Mouse (Mus musculus) kidney, postnatal 0 days (tissue): ENCODE data around the gene Gucd1. TPM values are rescaled to one million over a fixed set of nuclear protein-coding genes. Genes with fewer than 3 reads are reported as not detected.

ENCODE experiments used
- ATAC-seq: fragments of 200-750 bp; cut with Nextera tagmentation; replicated peaks from 2 replicates; pipeline ENCODE4 v1.8.0; 2017; ENCODE audit warnings: low read depth, moderate number of reproducible peaks, moderate TSS enrichment, moderate library complexity; ENCODE audit not compliant: low FRiP score
- DNase-seq: peaks from one replicate; pipeline ENCODE4 v3.0.0-alpha.2; 2016; ENCODE audit warnings: low spot score
- H3K27ac ChIP-seq: fragments of 300-500 bp; sonication (generic); 2 replicates; pipeline ENCODE4 v1.5.1; 2014; ENCODE audit warnings: mild to moderate bottlenecking
- H3K27me3 ChIP-seq: fragments of 300-500 bp; sonication (generic); 2 replicates; pipeline ENCODE4 v1.6.1; 2014; ENCODE audit warnings: low read length, mixed read lengths; ENCODE audit not compliant: insufficient read depth
- H3K36me3 ChIP-seq: fragments of 300-500 bp; sonication (generic); 2 replicates; pipeline ENCODE4 v1.6.1; 2014; ENCODE audit warnings: low read length, mixed read lengths; ENCODE audit not compliant: insufficient read depth
- H3K4me1 ChIP-seq: fragments of 300-500 bp; sonication (generic); replicated peaks from 2 replicates; pipeline ENCODE4 v1.6.1; 2014; ENCODE audit warnings: antibody characterized with exemption, low read length, mixed read lengths; ENCODE audit not compliant: insufficient read depth
- H3K4me2 ChIP-seq: fragments of 300-500 bp; sonication (generic); 2 replicates; pipeline ENCODE4 v1.6.1; 2014; ENCODE audit warnings: mild to moderate bottlenecking, low read length, moderate library complexity, mixed read lengths
- H3K4me3 ChIP-seq: fragments of 300-500 bp; sonication (generic); replicated peaks from 2 replicates; pipeline ENCODE4 v1.5.1; 2014; ENCODE audit warnings: low read depth, low read length
- H3K9ac ChIP-seq: fragments of 300-500 bp; sonication (generic); 2 replicates; pipeline ENCODE4 v1.6.1; 2014; ENCODE audit warnings: low read depth, low read length
- H3K9me3 ChIP-seq: fragments of 300-500 bp; sonication (generic); replicated peaks from 2 replicates; pipeline ENCODE4 v1.6.1; 2016; ENCODE audit warnings: low read length, inconsistent platforms, mixed read lengths
- CTCF ChIP-seq: IDR thresholded peaks from 2 replicates; pipeline ENCODE4 v1.5.1; 2016; ENCODE audit warnings: antibody characterized with exemption, low read depth, mild to moderate bottlenecking, moderate library complexity
- WGBS: fragments of 180-500 bp; shearing (Covaris S2); extraction: QIAGEN DNeasy Blood & Tissue Kit; methylation state at CpG from one replicate; pipeline ENCODE4 v1.1.7; 2014; 5-methylcytosine and 5-hydroxymethylcytosine counted together
- polyA plus RNA-seq: library from polyadenylated mRNA; unstranded; fragments of >200 nt; fragmentation: Nextera tagmentation; extraction: Ambion mirVana; gene quantifications from 2 replicates; pipeline ENCODE4 v1.2.1, GENCODE M21; 2015

The Gucd1 gene
- polyA plus RNA-seq, 1 experiment from 2014 or later, result 51.9 TPM

DNA sequence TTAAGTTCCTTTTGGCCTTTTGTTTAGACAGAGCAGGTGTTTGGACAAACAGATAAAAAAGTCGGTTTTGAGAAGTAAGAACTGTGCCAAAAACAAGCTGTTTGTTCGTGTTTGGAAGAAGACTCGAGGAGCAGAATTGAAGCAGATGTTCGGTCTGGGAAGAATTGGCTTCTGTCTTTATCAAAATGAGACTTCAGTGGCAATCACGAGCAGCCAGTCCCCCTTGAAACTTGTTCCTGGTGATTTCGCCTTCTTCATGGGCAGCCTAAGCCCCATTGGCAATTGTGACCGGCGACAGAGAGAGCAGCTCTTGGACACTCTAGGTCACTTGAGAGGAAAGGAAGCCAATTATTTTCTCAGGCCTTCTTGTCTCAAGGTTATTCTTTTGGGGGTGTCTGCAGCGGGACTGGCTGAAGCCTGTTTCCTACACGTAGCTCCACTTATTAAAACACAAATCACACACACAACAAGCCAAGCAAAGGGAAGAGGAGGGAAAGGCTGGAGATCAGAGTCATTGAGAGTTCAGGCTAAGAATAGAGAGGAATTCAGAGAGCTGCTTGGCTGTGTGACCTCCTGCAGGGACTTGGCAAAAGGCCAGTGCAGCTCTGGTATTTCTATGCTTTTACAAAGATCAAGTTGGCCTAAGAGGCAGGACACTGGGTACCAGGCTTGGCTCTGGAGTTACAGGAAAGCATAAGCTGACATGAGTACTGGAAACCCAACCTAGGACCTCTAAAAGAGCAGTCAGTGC lies 66.6 kb downstream of the Gucd1 start:
- 45% methylated on average over 10 of the region's 10 CpGs for WGBS
- no peaks in the 10 kb centered on the region for H3K27me3 ChIP-seq
- H3K4me1 ChIP-seq, result no peaks in the 10 kb centered on the region; the same call in 1 of the 2 replicates
- H3K4me2 ChIP-seq, result no peak overlapping the region
- ATAC-seq (peak; percentile 67), DNase-seq (peak; percentile 91)
- no peak for TF ChIP-seq CTCF
- no peak overlapping the region for H3K4me3 ChIP-seq
- no peak overlapping the region for H3K9ac ChIP-seq
- H3K36me3 ChIP-seq, result no peaks in the 10 kb centered on the region
- no peaks in the 10 kb centered on the region for H3K9me3 ChIP-seq
- peak overlapping the region; percentile 62; the same call in 1 of the 2 replicates for H3K27ac ChIP-seq

DNA sequence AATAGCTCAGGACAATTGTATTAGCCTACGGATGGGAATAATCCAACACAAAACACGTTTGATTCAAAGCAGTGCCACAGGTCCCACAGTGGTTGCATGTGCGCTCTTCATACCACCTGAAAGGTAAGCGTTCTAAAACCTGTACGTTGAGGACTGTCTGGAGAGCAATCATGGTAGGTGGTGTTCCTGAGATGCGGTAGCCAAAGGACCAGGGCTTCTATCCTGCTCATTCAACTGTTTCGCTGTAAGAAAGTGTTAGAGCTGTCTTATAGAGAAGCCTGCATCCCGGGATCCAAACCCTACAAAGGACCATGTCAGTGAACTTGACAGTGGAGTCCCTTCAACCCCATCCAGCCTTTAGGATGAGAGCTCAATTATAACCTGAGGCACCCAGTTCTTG lies 67.4 kb downstream of the Gucd1 start:
- no peak overlapping the region for H3K27ac ChIP-seq
- WGBS, result 87% methylated on average over 8 of the region's 8 CpGs
- H3K4me3 ChIP-seq, result no peak overlapping the region
- H3K4me1 ChIP-seq, result no peaks in the 10 kb centered on the region; the same call in none of the 2 replicates
- no peak overlapping the region for H3K9ac ChIP-seq
- no peaks in the 10 kb centered on the region for H3K9me3 ChIP-seq
- H3K36me3 ChIP-seq, result no peaks in the 10 kb centered on the region
- no peak overlapping the region for H3K4me2 ChIP-seq
- TF ChIP-seq CTCF, result no peak
- ATAC-seq, result no peak
- DNase-seq, result no peak
- no peaks in the 10 kb centered on the region for H3K27me3 ChIP-seq

DNA sequence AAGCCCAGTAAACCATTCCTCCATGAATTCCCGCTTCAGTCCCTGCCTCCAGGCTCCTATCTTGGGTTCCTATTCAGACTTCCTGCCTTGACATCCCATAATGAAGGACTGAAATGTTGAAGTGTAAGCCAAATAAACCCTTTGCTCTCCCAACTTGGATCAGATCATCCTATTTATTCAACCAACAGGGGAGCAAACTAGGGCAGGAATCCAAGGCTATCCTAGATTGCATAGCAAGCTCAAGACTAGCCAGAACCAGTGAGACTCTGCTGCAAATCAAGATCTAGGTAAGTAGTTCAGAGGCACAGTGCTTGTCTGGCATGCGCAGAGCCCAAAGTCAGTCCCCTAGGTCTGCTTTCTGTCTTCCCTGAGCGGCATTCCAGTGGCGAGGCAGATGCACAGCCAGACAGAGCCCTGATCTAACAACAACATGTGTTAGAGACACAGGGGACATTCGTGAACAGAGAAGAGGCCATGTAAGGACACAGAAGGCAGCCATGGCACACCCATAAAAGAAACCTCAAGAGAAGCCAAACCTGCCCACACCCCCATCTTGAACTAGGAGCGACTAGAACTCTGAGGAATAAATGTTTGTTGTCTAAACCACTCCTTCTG lies 68.9 kb downstream of the Gucd1 start:
- Histone ChIP-seq H3K4me3 (no peak overlapping the region), H3K36me3 (no peaks in the 10 kb centered on the region), H3K9me3 (no peaks in the 10 kb centered on the region), H3K4me1 (peaks cover 8% of the 10 kb centered on the region), H3K27me3 (no peaks in the 10 kb centered on the region), H3K27ac (no peak overlapping the region), H3K9ac (no peak overlapping the region), H3K4me2 (no peak overlapping the region)
- WGBS, result 77% methylated on average over 6 of the region's 6 CpGs
- ATAC-seq (no peak), DNase-seq (no peak)
- no peak for TF ChIP-seq CTCF

DNA sequence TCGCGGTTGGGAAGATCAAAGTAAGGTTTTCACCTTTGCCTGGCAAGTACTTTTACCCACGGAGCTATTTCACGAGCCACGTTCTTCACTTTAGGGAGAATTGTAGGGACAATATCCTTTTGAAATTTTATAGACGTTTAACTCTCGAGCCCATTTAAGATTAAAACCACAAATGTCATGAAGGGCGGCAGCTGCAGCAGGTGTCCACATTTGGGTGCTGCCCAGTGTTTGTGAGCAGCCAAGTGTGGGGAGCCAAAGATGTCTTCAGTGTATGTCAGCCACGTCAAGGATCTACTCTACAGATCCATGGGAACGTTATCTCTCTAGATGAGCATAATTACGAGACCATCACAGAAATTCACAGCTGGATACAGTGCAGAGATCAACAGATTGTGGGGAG lies 70.3 kb downstream of the Gucd1 start:
- Histone ChIP-seq H3K4me2 (no peak overlapping the region), H3K9me3 (no peaks in the 10 kb centered on the region), H3K4me3 (no peak overlapping the region), H3K27ac (no peak overlapping the region), H3K4me1 (peaks cover 8% of the 10 kb centered on the region), H3K9ac (no peak overlapping the region), H3K36me3 (no peaks in the 10 kb centered on the region), H3K27me3 (no peaks in the 10 kb centered on the region)
- no peak for DNase-seq
- WGBS, result 74% methylated on average over 11 of the region's 11 CpGs
- TF ChIP-seq CTCF, result no peak
- no peak for ATAC-seq

DNA sequence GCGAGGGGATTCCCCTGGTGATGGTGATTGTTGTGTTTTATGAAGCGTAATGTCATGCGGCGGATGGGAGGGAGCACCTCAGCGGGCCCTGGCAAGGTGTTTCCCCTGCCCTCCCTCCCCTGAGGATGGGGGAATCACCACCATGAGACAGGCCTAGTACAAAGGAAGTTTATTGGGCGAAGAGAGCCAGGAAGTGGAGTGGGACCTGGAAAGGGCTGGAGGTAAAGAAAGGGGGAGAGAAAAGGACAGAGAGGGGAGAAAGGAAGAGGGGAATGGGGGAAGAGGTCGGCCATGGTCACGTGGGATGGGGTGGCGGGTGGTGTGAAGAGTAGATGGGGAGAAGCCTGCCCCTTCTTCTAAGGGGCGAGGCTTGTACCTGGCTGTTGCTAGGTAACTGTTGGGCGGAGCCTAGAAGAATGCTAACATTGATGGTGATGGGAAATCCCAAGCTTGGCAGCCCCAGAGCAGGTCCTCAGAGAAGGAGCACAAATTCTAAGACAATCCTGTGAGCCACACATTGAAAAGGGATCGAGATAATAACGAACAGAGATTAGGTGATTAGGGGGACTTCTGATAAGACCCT lies 71.2 kb downstream of the Gucd1 start:
- H3K4me2 ChIP-seq, result no peak overlapping the region
- WGBS, result 63% methylated on average over 13 of the region's 13 CpGs
- no peak for TF ChIP-seq CTCF
- H3K4me3 ChIP-seq, result no peak overlapping the region
- peak overlapping the region; percentile 55; the same call in 1 of the 2 replicates for H3K27ac ChIP-seq
- H3K4me1 ChIP-seq, result peaks cover 8% of the 10 kb centered on the region
- ATAC-seq (no peak; the same call in 1 of the 2 replicates), DNase-seq (peak; percentile 64)
- H3K36me3 ChIP-seq, result no peaks in the 10 kb centered on the region
- no peaks in the 10 kb centered on the region for H3K27me3 ChIP-seq
- H3K9ac ChIP-seq, result no peak overlapping the region
- no peaks in the 10 kb centered on the region for H3K9me3 ChIP-seq

DNA sequence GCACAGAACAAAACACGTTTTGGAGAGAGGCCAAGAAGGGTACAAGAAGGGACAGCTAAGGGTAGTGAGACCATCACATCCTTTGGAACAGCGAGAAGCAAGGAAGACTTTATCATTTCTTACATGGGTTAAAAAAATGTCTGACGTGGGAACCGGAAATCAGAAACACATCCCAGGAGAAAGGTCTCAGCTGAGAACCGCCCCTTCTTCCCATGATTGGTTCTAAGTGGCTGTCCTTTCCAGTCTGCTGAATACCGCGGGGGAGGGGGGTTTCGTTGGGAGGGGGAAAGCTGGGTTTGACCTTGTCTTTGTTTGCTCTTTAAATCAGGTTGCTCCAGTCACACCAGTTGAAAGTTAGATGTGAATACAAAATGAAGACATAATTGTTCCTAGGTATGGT lies 72.7 kb downstream of the Gucd1 start:
- no peak; the same call in 1 of the 2 replicates for ATAC-seq
- Histone ChIP-seq H3K36me3 (no peaks in the 10 kb centered on the region), H3K9me3 (no peaks in the 10 kb centered on the region), H3K27me3 (no peaks in the 10 kb centered on the region), H3K4me1 (peaks cover 8% of the 10 kb centered on the region), H3K27ac (peak overlapping the region; percentile 32; the same call in 1 of the 2 replicates), H3K4me2 (no peak overlapping the region), H3K4me3 (no peak overlapping the region), H3K9ac (no peak overlapping the region)
- peak; percentile 43 for DNase-seq
- WGBS, result 35% methylated on average over 8 of the region's 8 CpGs
- TF ChIP-seq CTCF, result no peak
